Mouse (Mus musculus): ENCODE results near the gene Prokr2.

DNA sequence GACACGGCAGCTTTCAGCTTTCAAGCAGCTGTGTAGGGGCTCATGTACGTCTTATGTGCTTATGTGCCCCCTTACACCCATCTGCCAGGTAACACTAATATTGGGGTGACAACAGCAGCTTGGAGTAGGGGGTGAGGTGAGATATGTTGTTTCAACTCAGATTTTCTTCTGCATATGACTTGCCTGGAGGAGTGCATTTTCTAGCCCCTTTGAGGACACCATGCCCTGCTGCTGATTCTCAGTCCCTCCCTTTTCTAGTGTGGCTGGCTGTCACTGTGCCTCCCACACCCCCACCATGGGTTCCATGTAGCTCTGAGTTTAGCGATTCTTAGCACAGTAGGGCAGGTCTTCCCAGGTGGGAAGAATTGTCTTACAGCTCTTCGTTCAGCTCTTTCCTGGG is 83.8 kb downstream of the Prokr2 start:
- TF ChIP-seq POLR2A (IDR thresholded peaks at IDR 0.05; ENCODE audit: borderline replicate concordance, low read depth, low read length) (no peak), CTCF (IDR thresholded peaks at IDR 0.05; ENCODE audit: low read depth, low read length) (no peak)

All from bone marrow macrophage, adult 2 months (primary cell).